Mouse (Mus musculus): ENCODE data around the gene Hspb2.

- TF ChIP-seq POLR2A (IDR thresholded peaks at IDR 0.05; ENCODE audit: low read depth, low read length) (no peak), CTCF (IDR thresholded peaks at IDR 0.05; ENCODE audit: borderline replicate concordance, insufficient read depth, low read length) (no peak)
Measured at GRCm38 (mm10) chr9:50752054-50752602, at the start of gene Hspb2.
